Mouse (Mus musculus) midbrain, embryonic 10.5 days (tissue): ENCODE measurements around the gene Vmn1r117. TPM values are rescaled to one million over a fixed set of nuclear protein-coding genes. Genes with fewer than 3 reads are reported as not detected.
"Not testable (repeated sequence)": the region's sequence is repeated elsewhere in the genome, so short reads cannot be mapped to it uniquely, and the experiment has no call there.

Source experiments
- DNase-seq: peaks from one replicate; pipeline ENCODE4 v3.0.0-alpha.2; 2017; ENCODE audit warnings: low spot score
- H3K27ac ChIP-seq: fragments of 300-500 bp; sonication (generic); replicated peaks from 2 replicates; pipeline ENCODE4 v1.5.1; 2016; ENCODE audit warnings: mild to moderate bottlenecking
- H3K27me3 ChIP-seq: fragments of 300-500 bp; sonication (generic); 2 replicates; pipeline ENCODE4 v1.6.1; 2016; ENCODE audit warnings: low read depth, mild to moderate bottlenecking; ENCODE audit not compliant: poor library complexity, severe bottlenecking
- H3K36me3 ChIP-seq: fragments of 300-500 bp; sonication (generic); 2 replicates; pipeline ENCODE4 v1.6.1; 2016; ENCODE audit warnings: mild to moderate bottlenecking, moderate library complexity
- H3K4me1 ChIP-seq: fragments of 300-500 bp; sonication (generic); 2 replicates; pipeline ENCODE4 v1.6.1; 2016
- H3K4me3 ChIP-seq: fragments of 300-500 bp; sonication (generic); 2 replicates; pipeline ENCODE4 v1.5.1; 2016; ENCODE audit warnings: mild to moderate bottlenecking, moderate library complexity
- H3K9me3 ChIP-seq: fragments of 300-500 bp; sonication (generic); replicated peaks from 2 replicates; pipeline ENCODE4 v1.6.1; 2016; ENCODE audit warnings: mild to moderate bottlenecking
- WGBS: fragments of 180-500 bp; shearing (Covaris S2); methylation state at CpG from one replicate; pipeline ENCODE4 v1.1.7; 2016; 5-methylcytosine and 5-hydroxymethylcytosine counted together
- polyA plus RNA-seq: library from polyadenylated mRNA; unstranded; fragments of >200 nt; fragmentation: Nextera tagmentation; extraction: Ambion mirVana; gene quantifications from 2 replicates; pipeline ENCODE4 v1.2.1, GENCODE M21; 2016

Gene Vmn1r117
- not detected in 2 replicates for polyA plus RNA-seq

DNA sequence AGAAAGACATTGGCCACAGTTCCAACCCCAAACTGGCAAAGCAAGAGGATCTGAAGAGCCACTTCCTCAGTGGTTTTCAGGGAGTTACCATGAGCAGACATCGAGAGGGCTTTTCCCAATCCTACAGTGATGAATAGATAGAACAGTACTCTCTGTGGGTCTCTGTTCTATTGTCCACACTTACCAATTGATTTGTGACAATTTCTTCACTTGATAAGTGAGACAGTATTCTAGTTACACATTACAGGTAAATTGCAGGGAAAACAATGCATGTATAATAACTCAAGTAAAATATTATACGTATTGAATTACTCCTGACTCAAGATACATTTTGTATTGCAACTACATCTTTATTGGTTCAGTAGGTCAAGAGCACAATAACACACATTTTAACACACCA, at the start of gene Vmn1r117:
TSS of gene Vmn1r117 (minus strand) at position 101 of the 400 bp plus-strand sequence.
- H3K4me3 ChIP-seq, H3K36me3 ChIP-seq, DNase-seq, H3K27ac ChIP-seq, H3K27me3 ChIP-seq, H3K4me1 ChIP-seq, H3K9me3 ChIP-seq: not testable (repeated sequence)
- no CpG with 5 or more reads among the region's 2 CpGs for WGBS

DNA sequence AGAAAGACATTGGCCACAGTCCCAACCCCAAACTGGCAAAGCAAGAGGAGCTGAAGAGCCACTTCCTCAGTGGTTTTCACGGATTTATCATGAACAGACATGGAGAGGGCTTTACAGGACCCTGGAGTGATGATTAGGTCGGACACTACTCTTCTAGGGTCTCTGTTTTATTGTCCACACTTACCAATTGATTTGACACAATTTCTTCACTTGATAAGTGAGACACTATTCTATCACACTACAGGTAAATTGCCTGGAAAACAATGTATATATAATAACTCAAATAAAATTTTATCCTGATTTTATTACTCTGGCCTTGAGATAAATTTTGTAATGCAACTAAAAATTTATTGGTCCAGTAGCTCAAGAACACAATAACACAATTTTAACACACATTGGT, 28.3 kb upstream of the Vmn1r117 start, which contains the start of gene Vmn1r118:
TSS of gene Vmn1r118 (minus strand) at position 101 of the 400 bp plus-strand sequence.
- DNase-seq, H3K27me3 ChIP-seq, H3K4me3 ChIP-seq, H3K9me3 ChIP-seq, H3K4me1 ChIP-seq, H3K36me3 ChIP-seq, H3K27ac ChIP-seq: not testable (repeated sequence)
- WGBS: no CpG with 5 or more reads among the region's 2 CpGs

DNA sequence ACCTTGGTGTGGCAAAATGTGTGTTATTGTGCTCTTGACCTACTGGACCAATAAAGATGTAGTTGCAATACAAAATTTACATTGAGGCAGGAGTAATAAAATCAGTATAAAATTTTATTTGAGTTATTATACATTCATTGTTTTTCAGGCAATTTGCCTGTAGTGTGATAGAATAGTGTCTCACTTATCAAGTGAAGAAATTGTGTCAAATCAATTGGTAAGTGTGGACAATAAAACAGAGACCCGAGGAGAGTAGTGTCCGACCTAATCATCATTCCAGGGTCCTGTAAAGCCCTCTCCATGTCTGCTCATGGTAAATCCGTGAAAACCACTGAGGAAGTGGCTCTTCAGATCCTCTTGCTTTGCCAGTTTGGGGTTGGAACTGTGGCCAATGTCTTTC, 12.0 kb downstream of the Vmn1r117 start, which contains the start of gene Vmn1r116:
TSS of gene Vmn1r116 (plus strand) at position 301 of the 400 bp plus-strand sequence.
- H3K36me3 ChIP-seq, H3K27ac ChIP-seq, H3K4me3 ChIP-seq, H3K27me3 ChIP-seq, H3K9me3 ChIP-seq, H3K4me1 ChIP-seq, DNase-seq: not testable (repeated sequence)
- WGBS: 67% methylated on average over 3 of the region's 3 CpGs

DNA sequence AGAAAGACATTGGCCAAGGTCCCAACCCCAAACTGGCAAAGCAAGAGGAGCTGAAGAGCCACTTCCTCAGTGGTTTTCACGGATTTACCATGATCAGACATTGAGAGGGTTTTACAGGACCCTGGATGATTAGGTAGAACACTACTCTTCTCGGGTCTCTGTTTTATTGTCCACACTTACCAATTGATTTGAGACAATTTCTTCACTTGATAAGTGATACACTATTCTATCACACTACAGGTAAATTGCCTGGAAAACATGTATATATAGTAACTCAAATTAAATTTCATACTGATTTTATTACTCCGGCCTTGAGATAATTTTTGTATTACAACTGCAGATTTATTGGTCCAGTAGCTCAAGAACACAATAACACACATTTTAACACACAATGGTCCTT, 39.0 kb downstream of the Vmn1r117 start, which contains the start of gene Vmn1r115:
TSS of gene Vmn1r115 (minus strand) at position 101 of the 400 bp plus-strand sequence.
- not testable (repeated sequence) for H3K4me1 ChIP-seq, H3K9me3 ChIP-seq, H3K36me3 ChIP-seq, H3K4me3 ChIP-seq, H3K27ac ChIP-seq, DNase-seq, H3K27me3 ChIP-seq
- 77% methylated on average over 1 of the region's 3 CpGs for WGBS

Other genes with a start within 250 kb of the Vmn1r117 start
- gene Vmn1r107, start 215.2 kb downstream of the Vmn1r117 start, polyA plus RNA-seq: not detected in 2 replicates
- gene Vmn1r111, start 180.9 kb downstream of the Vmn1r117 start, polyA plus RNA-seq: not detected in 2 replicates
- gene Gm10668, start 153.5 kb downstream of the Vmn1r117 start, polyA plus RNA-seq: not detected in 2 replicates
- not detected in 2 replicates for gene Vmn1r112, start 112.9 kb downstream of the Vmn1r117 start, polyA plus RNA-seq
- not detected in 2 replicates for gene Vmn1r113, start 96.8 kb downstream of the Vmn1r117 start, polyA plus RNA-seq
- not detected in 2 replicates for gene Vmn1r114, start 71.9 kb downstream of the Vmn1r117 start, polyA plus RNA-seq
- not detected in 2 replicates for gene Vmn1r115, start 39.1 kb downstream of the Vmn1r117 start, polyA plus RNA-seq
- not detected in 2 replicates for gene Vmn1r116, start 11.9 kb downstream of the Vmn1r117 start, polyA plus RNA-seq
- gene Vmn1r118, start 28.2 kb upstream of the Vmn1r117 start, polyA plus RNA-seq: not detected in 2 replicates
- not detected in 2 replicates for gene Vmn1r119, start 128.3 kb upstream of the Vmn1r117 start, polyA plus RNA-seq
- not detected in 2 replicates for gene Vmn1r120, start 169.7 kb upstream of the Vmn1r117 start, polyA plus RNA-seq
- not detected in 2 replicates for gene Vmn1r121, start 214.4 kb upstream of the Vmn1r117 start, polyA plus RNA-seq